Mouse (Mus musculus) natural killer cell, adult 2 months (primary cell): ENCODE results near the gene Fam24b.

Source experiments
- DNase-seq, 2 experiments: peaks; one replicate each; pipeline ENCODE4 v3.0.0; 2022; ENCODE audit warnings: low spot score in 2 of 2

The Fam24b gene

DNA sequence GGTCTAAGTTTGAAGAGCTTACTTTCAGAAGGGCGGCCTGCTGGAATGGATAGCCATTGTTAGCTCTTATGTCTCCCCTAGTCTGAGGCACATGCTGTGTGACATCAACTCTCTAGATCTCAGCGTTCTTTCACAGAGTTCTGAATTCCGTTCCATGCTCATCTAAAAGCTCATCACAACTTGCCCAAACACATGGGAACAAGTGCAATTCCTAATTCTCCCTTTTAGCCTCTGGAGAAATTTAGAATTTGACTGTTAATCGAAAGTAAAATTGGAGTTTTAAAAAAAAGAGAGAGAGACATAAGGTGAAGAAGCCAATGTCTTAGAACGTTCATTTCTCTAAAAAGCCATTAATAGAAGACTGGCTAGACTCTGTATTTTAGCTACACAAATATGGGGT is at the start of gene Fam24b:
TSS of gene Fam24b (minus strand) at position 101 of the 400 bp plus-strand sequence.
- no peak for DNase-seq

DNA sequence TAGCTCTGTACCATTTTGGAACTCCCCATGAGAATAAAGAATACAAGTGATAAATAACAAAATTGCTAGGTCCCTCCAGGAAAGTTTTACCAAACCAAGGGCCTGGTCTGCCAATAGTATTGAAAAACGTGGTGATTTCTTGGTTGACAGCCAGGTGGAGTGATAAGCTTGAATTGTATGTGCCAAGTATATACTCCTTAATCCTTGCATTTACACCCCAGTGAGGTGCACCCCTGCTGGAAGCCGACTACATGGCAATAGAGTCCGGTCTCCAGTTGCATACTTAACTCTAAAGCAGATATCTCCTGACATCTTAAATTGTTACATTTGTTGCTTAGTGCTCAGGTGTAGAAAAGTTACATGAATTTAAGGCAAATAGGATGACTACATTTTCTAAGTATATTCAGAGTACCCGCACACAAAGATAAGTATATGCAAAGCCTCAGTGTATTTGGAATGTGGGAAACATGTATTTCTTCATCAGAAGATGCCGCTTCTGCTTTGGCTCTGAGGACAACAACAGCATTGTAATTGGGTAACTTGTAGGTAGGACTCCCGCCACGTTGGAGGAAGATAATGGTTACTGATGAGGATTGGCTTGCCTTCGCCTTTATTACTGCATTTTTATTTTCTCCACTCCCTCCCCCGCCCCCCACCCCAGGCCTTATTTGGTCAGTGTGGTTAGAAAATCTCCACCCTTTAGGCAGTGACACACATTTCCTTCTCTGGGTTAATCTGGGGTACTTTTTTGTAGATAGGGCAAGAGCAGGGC is 42.8 kb upstream of the Fam24b start:
- DNase-seq: no peak

DNA sequence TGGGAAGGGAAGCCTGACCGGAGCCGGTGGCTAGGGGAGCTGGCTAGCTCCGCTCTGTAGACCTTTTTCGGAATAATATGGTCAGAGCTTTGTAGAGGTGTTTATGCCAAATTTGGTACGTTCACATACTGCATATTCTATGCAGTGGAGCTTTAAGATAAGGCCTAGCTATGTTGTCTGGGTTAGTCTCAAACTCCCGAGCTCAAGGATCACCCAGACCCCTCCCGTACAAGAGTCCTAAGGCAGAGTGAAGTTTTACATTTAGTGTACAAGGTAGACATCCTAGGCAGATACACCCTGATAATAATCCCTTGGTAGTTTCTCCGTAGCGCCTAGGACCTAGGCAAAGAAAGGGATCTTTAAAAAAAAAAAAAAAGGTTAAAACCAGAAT is 42.1 kb upstream of the Fam24b start:
- no peak for DNase-seq

DNA sequence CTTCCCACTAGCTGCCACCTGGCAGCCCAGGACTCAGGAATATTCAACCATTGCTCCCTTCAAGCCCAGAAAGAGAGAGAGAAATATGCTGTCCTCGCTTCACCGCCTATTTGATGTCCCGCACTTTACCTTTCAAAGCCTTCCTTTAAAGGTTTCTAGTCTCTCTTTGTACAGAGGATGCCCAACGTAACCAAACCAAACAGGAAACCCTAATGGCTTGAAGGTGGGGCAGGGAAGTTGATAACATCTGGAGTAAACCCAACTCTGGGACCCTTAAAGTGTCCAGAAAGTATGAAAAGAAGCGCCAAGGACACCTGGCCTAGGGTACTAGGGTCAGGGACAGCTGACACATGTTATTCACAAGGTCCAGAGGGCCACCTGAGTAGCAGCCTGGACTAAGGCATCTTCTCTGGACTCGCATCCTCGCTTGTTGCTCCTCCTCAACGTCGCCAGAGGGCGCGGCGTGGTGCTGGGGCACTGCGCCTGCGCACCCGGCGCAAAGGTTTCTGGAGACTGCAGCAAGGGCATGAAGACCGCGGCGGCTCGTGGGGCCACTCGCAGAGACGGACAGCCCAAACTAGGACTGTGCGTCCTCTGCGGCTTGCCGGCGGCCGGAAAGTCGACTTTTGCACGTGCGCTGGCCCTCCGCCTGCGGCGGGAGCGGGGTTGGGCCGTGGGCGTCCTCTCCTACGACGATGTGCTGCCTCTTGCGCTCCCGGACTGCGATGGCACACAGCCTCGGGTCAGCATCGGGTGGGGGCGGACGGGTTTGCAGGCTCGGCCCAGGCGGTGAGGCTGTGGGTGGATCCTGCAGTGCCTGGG is 41.5 kb upstream of the Fam24b start, which contains the start of gene Pstk:
TSS of gene Pstk (plus strand) at position 494 of the 822 bp plus-strand sequence.
- peak; percentile 87 to 88 for DNase-seq

DNA sequence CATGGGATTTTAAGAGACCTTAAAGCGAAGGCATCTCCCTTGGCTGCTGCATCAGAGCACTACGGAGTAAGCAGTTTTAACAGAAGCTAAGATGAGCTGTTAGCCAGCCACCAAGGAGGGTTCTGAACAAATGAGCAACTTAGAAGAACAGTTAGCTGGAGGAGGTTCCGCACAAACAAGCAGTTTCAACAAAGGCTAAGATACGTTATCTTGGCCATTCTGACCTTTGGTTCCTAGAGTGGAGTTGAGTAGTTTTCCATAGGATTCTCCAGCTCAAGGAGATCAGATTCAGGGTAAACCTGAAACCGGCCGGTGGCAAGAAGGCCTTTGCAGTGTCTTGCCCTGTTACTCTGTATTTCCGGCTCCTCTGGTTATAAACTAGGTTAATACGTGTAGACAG is 34.8 kb upstream of the Fam24b start:
- no peak for DNase-seq

DNA sequence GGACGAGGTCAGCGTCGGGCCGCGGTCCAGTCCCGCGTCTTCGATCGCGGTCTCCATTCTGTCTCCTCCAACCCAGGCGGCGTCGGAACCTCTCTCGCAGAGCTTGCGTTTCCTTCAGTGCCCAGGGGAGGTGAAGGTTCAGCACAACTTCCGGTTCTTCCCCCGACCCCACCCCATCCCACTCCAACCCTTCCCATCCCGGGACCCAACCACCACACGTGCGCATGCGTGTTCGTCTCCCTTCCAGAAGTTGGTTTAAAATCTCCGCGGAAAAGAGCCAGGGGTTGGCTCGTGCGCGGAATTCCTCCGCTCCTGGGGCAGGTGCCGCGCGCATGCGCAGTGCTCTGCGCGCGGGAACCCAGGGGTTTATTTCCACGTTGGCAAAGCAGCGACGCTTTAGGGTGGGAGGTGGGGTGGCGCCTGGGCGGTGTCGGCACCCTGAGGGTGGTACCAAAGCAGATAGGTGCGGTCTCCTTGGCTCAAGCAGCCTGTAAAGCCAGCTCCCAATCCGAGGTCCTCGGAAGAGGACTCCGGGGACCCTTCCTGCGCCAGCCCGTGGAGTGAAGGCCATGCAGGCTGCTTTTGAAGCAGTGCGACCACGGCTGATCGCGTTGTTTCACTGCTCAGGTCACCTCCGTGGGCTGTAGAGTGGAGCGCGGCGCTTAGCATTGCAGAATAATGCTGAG is 33.4 kb upstream of the Fam24b start, which contains the start of gene 2310057M21Rik:
TSS of gene 2310057M21Rik (minus strand) at position 145 of the 686 bp plus-strand sequence.
- DNase-seq: peak; percentile 82 to 88

DNA sequence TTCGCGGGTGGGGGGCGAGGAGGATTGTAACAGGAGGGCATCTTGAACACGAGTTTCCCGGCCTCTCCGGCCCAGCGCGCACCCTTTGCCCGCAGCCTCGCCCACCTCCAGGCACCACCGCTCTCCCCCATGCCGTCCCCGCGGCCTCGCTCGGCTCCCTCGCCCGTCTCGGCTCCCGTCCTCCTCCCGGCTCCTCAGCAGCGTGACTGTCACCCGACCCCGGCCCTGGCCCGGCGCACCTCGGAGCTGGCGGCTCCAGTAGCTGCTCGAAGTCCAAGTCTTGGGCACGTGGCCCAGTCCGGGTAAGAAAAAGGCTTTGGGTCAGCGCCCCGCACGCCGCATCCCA is 32.9 kb upstream of the Fam24b start:
- DNase-seq: no peak

DNA sequence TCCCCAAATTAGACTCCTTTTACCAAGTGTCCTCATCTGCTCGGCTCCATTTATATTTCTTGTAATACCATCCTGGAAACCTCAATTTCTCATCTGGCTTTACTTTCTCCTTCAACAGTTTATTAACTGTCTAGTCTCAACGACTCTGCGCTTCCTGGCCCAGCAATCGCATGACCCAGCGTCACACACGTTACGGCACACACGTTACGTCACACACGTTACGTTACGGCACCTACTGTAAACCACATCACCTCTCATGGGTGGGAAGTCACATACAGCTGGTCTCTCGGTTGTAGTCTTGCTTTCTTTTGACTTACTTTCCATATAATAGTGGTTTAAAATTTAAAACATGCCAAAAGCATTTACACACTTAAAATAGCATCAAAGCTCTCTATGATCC is 26.8 kb upstream of the Fam24b start:
- no peak for DNase-seq

DNA sequence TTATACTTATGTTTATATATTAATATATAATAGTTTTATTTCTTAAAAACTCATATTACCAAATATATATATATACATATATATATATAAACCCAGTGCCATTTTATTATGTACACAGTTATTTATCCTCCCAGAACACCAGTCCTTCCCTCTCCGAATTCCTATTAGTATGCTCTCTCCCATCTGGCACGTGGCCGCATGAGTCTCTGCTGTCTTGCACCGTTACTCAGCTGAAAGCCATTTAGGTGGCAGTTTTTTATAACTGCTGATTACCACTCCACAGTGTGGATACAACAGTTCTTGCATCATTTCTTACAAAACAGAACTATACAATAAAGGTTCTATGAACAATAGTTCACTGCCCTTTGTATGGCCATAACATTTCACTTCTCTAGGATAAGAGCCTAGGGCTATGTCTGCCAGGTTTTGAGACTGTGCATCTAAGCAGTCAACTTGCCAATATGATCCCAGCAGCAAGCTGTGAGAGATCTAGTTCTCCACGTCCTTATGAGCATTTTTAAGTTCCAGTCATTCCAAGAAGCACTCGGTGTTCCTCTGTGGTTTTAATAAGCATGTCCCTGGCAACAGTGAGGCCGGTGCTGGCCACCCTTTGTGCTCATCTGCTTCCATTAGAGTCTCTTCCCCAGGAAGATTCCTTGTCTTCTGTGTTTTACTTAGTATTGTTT is 16.7 kb upstream of the Fam24b start:
- no peak for DNase-seq

DNA sequence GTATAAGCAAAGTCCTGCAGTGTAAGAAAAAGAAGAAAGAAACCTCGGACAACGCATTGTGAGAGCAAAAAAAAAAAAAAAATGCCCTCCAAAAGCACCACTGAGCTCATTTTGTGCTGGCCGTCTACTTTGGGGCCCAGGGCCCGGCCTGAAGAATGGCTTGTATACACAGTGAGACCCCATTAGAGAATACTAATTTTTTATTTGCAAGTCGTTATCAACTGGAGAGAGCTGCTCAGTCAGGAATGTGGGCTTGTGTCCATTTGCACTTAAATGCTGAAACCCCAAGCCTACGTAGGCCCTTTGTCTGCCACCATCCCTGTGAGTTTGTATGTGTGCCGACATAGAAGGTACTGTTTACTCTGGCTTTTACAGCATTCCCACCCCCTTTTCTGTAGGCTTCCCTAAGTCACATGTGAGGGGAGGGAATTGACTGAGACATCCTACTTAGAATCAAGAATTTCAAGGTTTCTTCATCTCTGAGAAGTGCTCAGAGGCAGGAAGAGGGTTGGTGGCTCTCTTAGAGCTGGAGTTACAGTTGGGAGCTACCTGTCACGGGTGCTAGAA is 8.3 kb upstream of the Fam24b start:
- no peak for DNase-seq

DNA sequence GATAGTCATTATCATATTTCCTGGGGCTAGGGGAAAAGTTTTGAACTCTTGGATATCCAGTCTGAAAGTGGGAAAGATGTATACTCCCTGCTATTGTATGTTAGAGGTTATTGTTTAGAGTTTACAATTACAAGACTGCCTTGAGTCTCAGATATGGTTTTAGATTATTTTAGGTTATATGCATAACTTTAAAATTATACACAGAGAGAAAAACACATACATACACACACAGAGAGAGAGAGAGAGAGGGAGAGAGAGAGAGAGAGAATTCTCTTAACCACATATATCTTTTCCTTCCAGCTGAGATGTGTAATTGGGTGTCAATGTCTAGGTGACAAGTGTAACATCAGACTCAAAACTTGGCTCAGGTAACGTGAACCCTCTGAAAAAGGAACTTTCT is 4.2 kb upstream of the Fam24b start, which contains the start of gene Fam24a:
TSS of gene Fam24a (plus strand) at position 301 of the 400 bp plus-strand sequence.
- DNase-seq: no peak

DNA sequence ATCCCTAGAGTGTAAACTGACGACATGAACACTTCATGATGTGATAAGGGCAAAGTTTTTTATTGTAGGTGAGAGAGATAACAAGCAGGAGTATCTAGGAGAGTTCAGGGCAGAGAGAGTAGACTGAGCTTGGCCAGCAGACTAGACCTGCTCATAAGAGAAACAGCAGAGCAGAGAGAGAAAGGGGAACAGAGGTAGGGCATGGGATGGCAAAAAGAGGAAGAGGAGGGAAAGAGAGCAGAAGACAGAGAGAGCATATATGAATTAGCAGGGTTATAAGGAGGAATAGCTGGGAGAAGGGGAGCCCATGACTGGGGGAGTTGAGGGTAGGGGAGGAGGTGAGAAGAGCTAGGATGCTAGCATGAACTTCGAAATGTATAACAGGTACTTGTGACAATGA is 2.4 kb upstream of the Fam24b start:
- DNase-seq: no peak

DNA sequence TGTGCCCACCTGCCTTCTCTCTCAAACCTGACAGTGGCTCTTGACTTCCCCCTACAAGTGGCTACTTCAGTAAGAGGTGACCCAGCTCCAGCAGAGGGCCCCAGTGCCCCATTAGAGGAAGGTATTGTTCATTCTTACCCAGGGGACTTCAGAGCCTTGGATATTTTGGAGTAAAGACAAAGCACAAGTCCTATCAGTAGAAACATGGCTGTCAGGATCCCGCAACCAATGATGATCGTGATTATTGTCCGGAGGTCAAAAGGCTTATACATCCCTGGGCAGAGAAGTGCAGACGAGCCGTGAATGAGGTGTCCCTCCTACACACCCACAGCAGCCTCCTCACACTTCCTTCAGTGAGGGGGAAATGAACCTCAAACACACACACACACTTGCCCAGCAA is 2.3 kb downstream of the Fam24b start:
- DNase-seq: no peak

DNA sequence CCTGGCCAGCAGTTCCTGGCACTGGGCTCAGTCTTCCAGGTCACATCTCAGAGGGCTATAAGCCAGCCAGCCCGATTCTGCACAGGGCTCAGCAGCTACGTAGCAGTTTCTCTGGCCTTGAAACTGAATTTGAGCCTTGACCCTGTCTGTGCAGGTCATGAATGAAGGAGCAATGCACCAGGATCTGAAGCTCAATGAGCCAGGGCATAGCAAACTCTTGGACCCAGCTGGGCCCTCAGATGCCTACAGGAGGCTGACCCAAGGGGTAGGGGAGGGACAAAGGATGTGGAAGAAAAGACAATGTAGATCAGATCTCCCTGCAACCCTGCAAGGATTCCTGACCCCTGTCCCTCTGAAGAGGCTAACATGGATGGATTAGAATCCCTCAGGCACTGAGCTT is 7.1 kb downstream of the Fam24b start, which contains the start of gene Cuzd1:
TSS of gene Cuzd1 (minus strand) at position 101 of the 400 bp plus-strand sequence.
- DNase-seq: no peak

DNA sequence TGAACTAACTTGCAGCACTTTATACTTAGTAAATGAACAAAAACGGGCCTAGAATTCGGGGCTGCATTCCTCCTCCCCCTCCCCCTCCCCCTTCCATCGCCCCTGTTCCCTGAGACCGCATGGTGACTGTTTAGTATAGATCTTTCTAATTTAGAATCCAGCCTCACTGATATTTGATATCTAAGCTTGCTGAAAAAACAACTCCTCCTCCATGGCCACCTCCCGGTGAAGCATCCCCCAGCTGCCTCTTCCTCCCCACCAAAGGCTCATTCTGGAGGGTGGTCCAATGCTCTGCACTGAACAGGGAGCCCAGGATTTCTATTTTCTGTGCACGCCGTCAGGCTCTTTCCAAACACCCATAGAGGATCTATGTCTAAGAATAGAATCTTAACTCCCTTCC is 11.0 kb downstream of the Fam24b start:
- DNase-seq: no peak

DNA sequence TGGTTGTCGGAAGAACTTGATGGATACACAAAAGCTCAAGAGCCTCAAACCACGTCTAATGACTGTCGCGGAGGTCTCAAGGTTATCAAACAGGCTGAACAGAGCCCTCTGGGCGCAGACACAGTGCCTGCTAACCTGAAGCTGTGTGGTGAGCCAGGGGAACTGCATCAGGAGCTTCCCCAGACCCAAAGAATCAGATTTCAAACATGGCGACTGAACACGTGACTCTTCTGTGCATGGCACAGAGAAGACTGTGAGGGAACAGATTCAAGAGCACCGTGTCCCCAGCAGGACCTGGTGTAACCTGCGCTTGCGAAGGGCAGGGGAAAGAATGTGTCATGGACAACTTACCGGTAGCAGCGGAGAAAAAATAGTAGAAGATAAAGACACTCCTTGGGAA is 11.7 kb downstream of the Fam24b start:
- DNase-seq: no peak

DNA sequence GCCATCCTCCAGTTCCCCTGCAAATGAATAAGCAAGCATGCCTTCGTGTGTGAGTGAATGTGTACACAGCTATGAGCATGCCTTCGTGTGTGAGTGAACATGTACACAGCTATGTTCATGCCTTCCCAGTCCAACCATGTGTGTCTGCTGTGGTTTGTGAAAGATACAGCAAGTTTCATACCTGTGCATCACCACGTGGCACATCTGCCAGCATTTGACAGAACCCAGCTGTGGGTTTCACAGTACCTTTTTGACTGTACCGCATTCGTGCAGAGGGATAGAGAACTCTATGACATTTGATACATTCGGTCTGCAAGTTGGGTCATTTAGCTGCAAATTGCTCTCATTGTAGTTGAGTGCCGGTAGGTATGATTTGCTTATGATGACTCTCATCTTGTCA is 14.8 kb downstream of the Fam24b start:
- no peak for DNase-seq

DNA sequence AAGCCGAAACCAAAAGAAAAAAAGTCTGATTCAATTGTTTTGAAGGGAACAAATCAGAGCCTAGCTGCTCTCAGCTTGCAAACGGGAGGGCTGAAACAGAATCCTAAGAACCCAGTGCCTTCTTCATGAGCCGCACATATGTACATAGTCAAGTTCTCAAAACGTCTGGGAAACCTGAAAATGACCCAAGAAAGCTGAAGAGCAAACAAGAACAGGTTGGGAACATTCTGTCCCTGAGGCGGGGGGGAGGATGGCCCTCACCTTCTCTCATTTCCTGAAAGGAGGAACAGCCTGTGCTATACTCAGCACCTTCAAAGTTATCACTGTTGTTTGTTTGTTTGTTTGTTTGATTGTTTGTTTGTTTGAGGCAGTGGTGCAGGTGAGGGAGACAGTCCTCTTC is 22.6 kb downstream of the Fam24b start:
- DNase-seq: no peak

DNA sequence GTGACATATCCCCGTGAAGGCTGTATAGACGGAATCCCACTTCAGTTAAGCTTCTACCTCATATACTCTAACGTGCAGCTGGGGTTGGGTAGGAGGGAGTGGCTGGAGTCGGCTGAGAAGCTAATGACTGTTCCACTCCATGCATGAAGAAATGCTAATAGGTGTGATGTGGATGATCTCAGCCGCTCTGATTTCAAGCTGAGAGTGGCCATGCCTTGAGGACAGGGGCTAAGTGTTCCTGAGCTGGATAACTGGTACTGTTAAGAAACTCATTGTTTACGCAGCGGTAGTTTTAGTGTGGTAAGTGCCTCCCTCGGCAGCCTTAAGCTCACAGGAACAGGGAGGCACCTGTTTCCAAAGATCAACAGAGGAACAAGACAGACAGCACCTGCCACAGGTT is 26.0 kb downstream of the Fam24b start:
- DNase-seq: no peak

DNA sequence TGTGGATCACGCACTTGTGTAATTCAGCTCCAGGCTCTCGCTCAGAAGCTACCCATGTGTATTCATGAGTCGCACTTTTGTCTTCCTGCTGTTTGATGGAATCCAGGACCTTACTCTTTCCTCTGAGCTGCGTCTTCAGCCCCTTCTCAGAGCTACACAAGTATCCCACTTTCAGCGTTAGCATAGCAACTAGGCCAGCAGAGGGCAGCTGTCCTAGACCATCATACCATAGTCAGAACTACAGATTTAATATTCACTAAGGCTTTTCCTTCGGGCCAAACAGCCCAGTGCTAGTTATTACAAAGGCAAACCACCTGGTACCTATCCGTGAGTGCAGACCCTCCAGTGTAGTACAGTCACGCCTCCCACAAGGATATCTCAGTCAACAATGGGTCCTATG is 32.2 kb downstream of the Fam24b start:
- no peak for DNase-seq
